Mouse (Mus musculus): ENCODE measurements around the gene Sppl3. TPM values are rescaled to one million over a fixed set of nuclear protein-coding genes. Genes with fewer than 3 reads are reported as not detected.

Sppl3 gene
- polyA plus RNA-seq, 1 experiment from 2014 or later: 31.5 TPM

DNA sequence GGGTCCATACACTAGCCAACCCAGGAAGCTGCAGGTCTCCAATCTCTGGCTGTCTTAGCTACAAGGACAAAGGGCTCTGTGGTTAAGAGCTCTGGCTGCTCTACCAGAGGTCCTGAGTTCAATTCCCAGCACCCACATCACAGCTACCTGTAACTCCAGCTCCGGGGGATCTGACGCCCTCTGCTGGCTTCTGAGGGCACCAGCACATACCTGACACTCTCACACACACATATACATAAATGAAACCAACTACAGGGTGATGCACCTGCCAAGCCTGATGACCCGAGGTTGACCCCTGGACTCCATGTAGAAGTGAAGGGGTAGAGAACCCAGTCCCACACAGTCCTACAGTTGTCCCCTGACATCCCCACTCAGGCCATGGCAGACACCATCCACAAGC, 105.5 kb downstream of the Sppl3 start:
- no peak overlapping the region for H3K27ac ChIP-seq

DNA sequence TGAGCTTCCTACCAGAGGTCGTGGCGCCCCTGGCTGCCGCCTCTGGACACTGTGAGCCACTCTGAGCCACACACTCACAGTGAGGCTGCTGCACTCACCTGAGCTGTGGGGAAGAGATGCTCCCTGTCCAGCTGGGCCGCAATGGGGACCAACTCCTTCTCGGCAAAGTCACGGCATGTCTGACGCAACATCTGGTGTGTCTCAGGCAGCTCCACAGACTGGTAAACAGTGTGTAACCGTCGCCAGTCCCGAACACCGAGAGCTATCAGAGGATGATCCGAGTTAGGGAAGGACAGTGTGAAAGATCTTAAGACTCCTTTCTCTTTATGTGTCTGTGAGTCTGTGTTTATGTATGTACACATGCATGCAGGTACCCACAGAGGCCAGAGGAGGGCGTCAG, 106.5 kb downstream of the Sppl3 start:
- no peak overlapping the region for H3K27ac ChIP-seq
- no peak overlapping the region for H3K4me3 ChIP-seq (replicated peaks)
- no peak overlapping the region for H3K9ac ChIP-seq
- peaks cover 14% of the 10 kb centered on the region for H3K36me3 ChIP-seq
- H3K4me1 ChIP-seq: peaks cover 3% of the 10 kb centered on the region; the same call in 1 of the 2 replicates
- no peaks in the 10 kb centered on the region for H3K9me3 ChIP-seq
- WGBS: 82% methylated on average over 13 of the region's 13 CpGs
- no peak overlapping the region for H3K4me2 ChIP-seq
- no peaks in the 10 kb centered on the region for H3K27me3 ChIP-seq (replicated peaks)
- no peak for ATAC-seq (ENCODE audit: insufficient read depth, low FRiP score, low read depth)

More for the DNA sequence above, 105.5 kb downstream of the Sppl3 start:
- Histone ChIP-seq H3K9me3 (no peaks in the 10 kb centered on the region), H3K4me3 (replicated peaks) (no peak overlapping the region), H3K4me1 (peaks cover 3% of the 10 kb centered on the region; the same call in 1 of the 2 replicates), H3K9ac (no peak overlapping the region), H3K4me2 (no peak overlapping the region), H3K27me3 (replicated peaks) (no peaks in the 10 kb centered on the region), H3K36me3 (peaks cover 14% of the 10 kb centered on the region)
- WGBS: 80% methylated on average over 3 of the region's 3 CpGs
- ATAC-seq (ENCODE audit: insufficient read depth, low FRiP score, low read depth): no peak

DNA sequence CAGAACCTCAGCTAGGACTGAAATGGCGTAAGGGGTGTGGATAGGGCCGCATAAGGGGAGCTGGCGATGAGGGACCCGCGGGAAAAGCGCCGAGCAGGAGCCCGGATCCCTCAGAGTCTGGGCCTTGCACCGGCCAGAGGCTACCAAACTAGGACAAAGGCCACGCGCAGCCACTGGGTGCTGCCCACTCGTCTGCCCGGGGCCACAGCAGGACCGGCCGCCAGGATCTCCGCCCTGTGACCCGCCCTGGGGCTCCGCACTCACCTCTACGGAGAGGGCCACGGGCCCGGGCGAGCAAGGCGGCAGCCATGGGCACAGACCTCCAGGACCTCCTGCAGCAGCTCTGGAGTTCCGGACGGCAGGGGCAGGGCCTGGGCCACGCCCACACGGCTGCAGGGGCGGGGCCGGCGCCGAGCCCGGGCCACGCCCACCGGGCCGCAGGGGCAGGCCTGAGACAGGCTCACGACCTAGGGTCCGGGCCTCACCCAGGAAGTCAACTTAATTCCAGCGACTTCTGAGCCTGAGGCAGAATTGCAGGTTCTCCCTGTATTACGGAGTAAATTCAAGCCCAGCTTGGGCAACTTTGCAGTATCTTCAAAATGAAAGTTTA, 108.1 kb downstream of the Sppl3 start, which contains the start of gene Acads:
Gene Acads (minus strand): TSS at position 386 of the 610 bp plus-strand sequence.
- peaks cover 3% of the 10 kb centered on the region; the same call in 1 of the 2 replicates for H3K4me1 ChIP-seq
- no peaks in the 10 kb centered on the region for H3K9me3 ChIP-seq
- H3K27ac ChIP-seq: peak within 1 kb of the TSS; percentile 74
- H3K9ac ChIP-seq: peak within 1 kb of the TSS; percentile 80
- H3K27me3 ChIP-seq (replicated peaks): no peaks in the 10 kb centered on the region
- ATAC-seq (ENCODE audit: insufficient read depth, low FRiP score, low read depth): peak; percentile 94
- H3K4me2 ChIP-seq: peak within 1 kb of the TSS; percentile 87
- peaks cover 16% of the 10 kb centered on the region for H3K36me3 ChIP-seq
- peak within 1 kb of the TSS; percentile 91 for H3K4me3 ChIP-seq (replicated peaks)
- WGBS: under 1% methylated on average over 39 of the region's 39 CpGs

DNA sequence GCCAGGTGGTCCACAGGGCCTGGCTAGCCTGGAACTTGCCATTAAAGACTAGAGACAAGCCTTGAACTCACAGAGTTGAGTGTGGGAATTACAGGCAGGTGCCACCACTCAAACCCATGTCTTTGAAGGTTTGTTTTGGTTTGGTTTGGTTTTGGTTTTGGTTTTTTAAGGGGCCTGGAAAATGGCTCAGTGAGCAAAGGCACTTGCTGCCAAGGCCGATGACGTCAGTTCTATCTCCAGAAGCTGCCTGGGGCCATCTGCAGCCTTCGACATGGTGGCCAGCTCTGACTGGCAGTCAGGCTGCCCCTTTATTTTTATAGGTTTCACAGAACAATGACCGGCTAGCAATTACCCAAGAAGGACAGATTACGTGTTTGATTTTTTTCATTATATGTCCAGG, 110.0 kb downstream of the Sppl3 start:
- Histone ChIP-seq H3K36me3 (peaks cover 23% of the 10 kb centered on the region), H3K4me2 (no peak overlapping the region), H3K4me1 (peaks cover 8% of the 10 kb centered on the region; the same call in 1 of the 2 replicates), H3K9ac (no peak overlapping the region), H3K27me3 (replicated peaks) (no peaks in the 10 kb centered on the region), H3K27ac (no peak overlapping the region), H3K4me3 (replicated peaks) (no peak overlapping the region), H3K9me3 (no peaks in the 10 kb centered on the region)
- WGBS: 77% methylated on average over 5 of the region's 5 CpGs
- ATAC-seq (ENCODE audit: insufficient read depth, low FRiP score, low read depth): no peak

DNA sequence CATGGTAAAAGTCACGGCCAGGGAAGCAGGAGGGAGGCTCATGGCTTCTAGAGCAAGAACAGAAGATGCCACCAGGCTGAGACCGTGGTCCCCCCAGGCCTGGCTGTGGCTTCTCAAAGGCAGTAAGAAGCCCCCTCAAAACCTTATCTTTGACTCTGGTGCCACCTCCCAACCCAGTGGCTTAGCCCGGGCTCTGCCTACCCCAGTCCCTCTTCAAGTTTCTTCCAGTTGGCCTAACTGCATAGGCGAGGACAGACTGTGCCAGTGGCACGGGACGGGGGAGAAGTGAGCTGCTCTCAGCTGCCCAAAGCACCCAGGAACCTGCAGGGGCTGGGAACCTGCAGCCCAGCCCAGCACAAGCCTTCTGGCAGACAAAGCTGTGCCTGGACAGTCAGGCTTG, 113.8 kb downstream of the Sppl3 start:
- Histone ChIP-seq H3K36me3 (peaks cover 22% of the 10 kb centered on the region), H3K4me2 (no peak overlapping the region), H3K4me3 (replicated peaks) (no peak overlapping the region), H3K9ac (no peak overlapping the region), H3K9me3 (no peaks in the 10 kb centered on the region), H3K4me1 (peaks cover 5% of the 10 kb centered on the region; the same call in 1 of the 2 replicates), H3K27me3 (replicated peaks) (no peaks in the 10 kb centered on the region), H3K27ac (no peak overlapping the region)
- WGBS: 89% methylated on average over 6 of the region's 6 CpGs
- no peak for ATAC-seq (ENCODE audit: insufficient read depth, low FRiP score, low read depth)

DNA sequence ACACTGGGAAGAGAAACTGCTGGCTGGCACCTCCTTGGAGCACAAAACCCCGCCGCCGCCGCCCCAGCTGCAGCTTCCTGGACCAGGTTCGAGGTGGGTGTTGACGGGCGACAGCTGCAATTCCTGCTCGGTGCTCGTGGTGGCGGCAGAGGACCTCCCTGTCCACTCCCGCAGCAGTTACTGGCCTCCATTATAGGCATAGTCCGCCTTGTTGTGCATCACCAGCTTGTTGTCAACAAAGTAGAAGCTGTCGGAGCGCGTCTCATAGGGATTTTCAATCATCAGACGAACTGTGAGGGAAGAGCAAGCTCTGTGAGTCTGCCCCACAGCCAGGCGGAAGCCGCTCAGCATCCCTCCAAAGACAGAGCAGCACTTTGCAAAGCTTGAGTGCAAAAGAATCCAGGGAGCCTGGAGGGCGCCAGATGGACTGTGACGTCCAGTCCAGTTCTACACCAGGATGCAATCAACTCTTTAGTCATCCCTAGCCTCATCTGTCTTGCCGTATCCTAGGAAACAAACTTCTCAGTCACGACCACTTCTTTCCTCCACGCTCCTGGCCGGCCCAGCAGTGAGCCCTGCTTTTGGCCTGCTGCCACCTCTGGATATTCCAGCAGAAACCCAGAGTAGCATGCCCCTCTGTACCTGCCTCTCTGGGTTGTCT, 114.4 kb downstream of the Sppl3 start:
- 22% methylated on average over 24 of the region's 24 CpGs for WGBS
- Histone ChIP-seq H3K27ac (no peak overlapping the region), H3K9me3 (no peaks in the 10 kb centered on the region), H3K27me3 (replicated peaks) (no peaks in the 10 kb centered on the region), H3K9ac (no peak overlapping the region), H3K4me1 (0 out of 2 replicates have a peak, but pooled peaks cover 5% of the 10 kb centered on the region), H3K4me2 (peak overlapping the region; percentile 29; the same call in 1 of the 2 replicates), H3K4me3 (replicated peaks) (no peak overlapping the region), H3K36me3 (peaks cover 22% of the 10 kb centered on the region)
- ATAC-seq (ENCODE audit: insufficient read depth, low FRiP score, low read depth): peak; percentile 69; the same call in 1 of the 2 replicates

DNA sequence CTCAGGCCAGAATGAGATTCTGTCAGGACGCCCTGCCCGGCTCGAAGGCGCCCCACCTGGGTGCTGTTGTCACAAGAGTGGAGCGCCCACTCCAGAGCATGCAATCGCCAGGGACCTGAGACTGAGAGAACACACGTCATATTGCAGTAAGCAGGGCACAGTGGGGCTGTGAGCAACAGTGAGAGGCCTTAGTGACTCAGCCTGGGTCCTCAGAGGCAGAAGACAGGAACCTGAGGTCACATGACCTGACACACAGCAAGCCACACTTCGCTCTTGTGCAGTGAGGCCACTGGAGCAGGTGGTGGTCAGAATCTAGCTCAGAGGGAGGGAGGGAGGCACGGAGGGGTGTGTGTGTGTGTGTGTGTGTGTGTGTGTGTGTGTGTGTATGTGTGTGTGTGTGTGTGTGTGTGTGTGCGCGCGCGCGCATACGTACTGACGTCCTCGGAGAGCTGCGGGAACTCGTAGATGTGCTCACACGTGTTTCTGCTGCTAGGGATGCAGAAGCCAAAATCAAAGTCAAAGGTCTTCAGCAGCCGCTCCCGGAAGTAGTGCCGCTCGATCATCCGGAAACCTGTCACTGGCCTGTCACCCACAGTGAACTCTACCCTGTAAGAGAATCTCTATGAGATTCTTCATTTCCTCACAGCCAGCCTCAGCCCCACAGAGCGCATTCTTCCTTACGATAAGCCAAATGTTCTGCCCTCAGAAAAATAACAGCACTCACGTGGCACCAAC, 115.8 kb downstream of the Sppl3 start:
- 90% methylated on average over 28 of the region's 28 CpGs for WGBS
- H3K4me3 ChIP-seq (replicated peaks): no peak overlapping the region
- H3K27ac ChIP-seq: no peak overlapping the region
- H3K36me3 ChIP-seq: peaks cover 22% of the 10 kb centered on the region
- no peak for ATAC-seq (ENCODE audit: insufficient read depth, low FRiP score, low read depth)
- H3K9me3 ChIP-seq: no peaks in the 10 kb centered on the region
- no peak overlapping the region for H3K4me2 ChIP-seq
- no peaks in the 10 kb centered on the region for H3K27me3 ChIP-seq (replicated peaks)
- H3K4me1 ChIP-seq: 0 out of 2 replicates have a peak, but pooled peaks cover 5% of the 10 kb centered on the region
- no peak overlapping the region for H3K9ac ChIP-seq

DNA sequence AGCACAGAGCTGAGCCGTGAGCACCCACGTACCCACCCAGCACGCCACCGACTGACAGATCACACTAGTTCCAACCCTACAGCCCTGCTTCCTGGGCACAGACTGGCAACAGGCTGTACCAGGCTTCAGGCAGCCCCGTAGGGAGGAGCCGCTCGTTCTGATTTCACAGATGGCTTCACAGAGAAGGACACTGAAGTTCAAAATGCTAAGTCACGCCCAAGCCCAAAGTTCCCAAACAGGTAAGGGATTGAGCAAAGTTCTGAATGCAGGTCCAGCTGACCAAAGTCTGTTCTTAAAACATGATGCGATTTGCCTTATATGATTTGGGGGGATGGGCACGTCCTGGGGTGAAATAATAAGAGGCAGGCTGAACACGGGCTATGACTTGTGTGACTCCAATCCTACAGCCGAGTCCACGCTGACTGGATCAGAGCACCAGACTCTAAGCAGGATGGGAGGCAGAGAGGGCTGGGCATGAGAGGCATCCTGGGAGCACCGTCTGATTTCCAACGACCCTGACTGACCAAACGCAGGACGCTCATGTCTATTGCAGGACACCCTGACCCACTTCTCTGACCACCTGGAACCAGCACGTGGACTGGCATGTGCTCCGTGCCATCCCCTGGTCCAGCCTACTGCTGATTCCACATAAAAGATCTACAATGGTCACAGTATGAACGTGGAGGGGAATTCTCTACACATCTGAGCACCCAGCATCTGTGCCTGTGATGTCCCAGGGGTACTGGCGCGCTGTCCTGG, 116.7 kb downstream of the Sppl3 start:
- Histone ChIP-seq H3K27ac (no peak overlapping the region), H3K27me3 (replicated peaks) (no peaks in the 10 kb centered on the region), H3K4me3 (replicated peaks) (no peak overlapping the region), H3K4me2 (no peak overlapping the region), H3K9me3 (no peaks in the 10 kb centered on the region), H3K4me1 (0 out of 2 replicates have a peak, but pooled peaks cover 5% of the 10 kb centered on the region), H3K36me3 (peaks cover 22% of the 10 kb centered on the region), H3K9ac (no peak overlapping the region)
- no peak for ATAC-seq (ENCODE audit: insufficient read depth, low FRiP score, low read depth)
- 91% methylated on average over 22 of the region's 22 CpGs for whole genome bisulfite sequencing

DNA sequence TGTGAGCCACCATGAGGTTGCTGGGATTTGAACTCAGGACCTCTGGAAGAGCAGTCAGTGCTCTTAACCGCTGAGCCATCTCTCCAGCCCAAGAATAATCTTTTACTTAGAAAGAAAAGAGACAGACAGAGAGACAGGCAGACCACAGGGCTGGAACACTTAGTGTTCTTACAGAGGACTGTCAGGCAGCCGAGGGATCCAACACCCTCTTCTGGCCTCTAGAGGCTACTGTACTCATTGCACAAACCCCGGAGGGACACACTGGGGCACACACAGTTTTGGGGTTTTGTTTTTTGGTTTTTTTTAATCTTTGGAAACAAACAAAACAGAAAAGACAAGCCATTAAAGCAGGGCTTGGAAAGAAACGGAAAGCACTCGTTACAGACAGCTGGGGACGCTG, 118.4 kb downstream of the Sppl3 start:
- Histone ChIP-seq H3K9me3 (no peaks in the 10 kb centered on the region), H3K4me2 (no peak overlapping the region), H3K27me3 (replicated peaks) (no peaks in the 10 kb centered on the region), H3K27ac (no peak overlapping the region), H3K9ac (no peak overlapping the region), H3K4me3 (replicated peaks) (no peak overlapping the region), H3K4me1 (peaks cover 18% of the 10 kb centered on the region), H3K36me3 (peaks cover 18% of the 10 kb centered on the region)
- WGBS: 89% methylated on average over 6 of the region's 6 CpGs
- no peak for ATAC-seq (ENCODE audit: insufficient read depth, low FRiP score, low read depth)

DNA sequence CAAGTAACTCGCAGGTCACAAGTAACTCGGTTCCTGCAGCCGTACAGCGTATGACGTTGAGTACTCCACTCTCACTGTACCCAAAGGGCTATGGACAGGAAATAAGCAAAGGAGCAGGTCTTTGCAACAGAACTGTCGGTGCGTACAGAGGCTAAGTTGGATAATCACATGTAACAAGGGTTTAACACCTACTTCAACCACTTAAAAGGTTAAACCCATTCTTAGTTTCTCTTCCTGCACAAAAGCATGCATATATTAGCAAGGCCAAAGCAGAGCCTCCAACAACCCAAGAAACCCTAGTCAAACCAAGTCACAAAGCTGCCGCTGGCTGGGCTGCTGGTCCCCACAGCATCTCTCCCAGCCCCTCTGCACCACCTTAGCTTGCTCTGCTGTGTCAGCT, 121.5 kb downstream of the Sppl3 start:
- Histone ChIP-seq H3K4me3 (replicated peaks) (no peak overlapping the region), H3K36me3 (0 out of 2 replicates have a peak, but pooled peaks cover 6% of the 10 kb centered on the region), H3K4me2 (no peak overlapping the region)

DNA sequence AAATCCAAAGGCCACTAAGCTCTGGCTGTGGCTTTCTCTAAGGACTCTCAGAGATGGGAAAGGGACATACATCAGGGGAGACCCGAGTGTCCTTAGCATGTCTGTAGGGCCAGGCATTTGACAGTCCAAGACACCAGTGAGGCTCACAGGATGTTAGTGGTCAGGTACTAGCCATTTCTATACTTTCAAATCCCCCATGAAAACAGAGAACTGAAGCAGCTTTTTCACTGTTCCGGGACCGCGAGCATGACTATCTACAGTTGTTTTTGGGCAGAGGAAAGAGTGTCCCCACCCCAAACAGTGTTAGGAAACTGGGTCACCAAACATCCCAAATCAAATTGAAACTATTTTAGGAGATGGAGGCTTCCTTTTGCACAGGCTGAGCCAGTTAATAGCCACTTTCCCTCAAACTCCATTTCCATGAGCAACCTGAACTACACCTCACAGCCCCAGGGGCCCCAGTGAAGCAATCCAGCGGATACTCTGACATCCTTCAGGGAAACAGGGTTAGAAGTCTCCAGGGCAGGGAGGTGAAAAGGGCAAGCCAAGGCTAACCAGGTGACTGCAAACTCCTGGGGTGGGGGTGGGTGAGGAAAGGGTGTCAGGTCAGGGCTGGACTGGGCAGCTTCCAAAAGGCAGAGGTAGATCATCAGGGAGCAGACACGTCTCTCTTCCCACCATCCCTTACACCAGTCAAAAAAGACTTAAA, 122.6 kb downstream of the Sppl3 start:
- Histone ChIP-seq H3K4me2 (peak overlapping the region; percentile 94), H3K9ac (peak overlapping the region; percentile 6; the same call in 1 of the 2 replicates), H3K4me1 (peaks cover 14% of the 10 kb centered on the region), H3K27ac (no peak overlapping the region), H3K27me3 (replicated peaks) (no peaks in the 10 kb centered on the region), H3K36me3 (0 out of 2 replicates have a peak, but pooled peaks cover 4% of the 10 kb centered on the region), H3K4me3 (replicated peaks) (peak overlapping the region; percentile 81), H3K9me3 (no peaks in the 10 kb centered on the region)
- WGBS: 57% methylated on average over 6 of the region's 6 CpGs
- ATAC-seq (ENCODE audit: insufficient read depth, low FRiP score, low read depth): no peak

More for the DNA sequence above, 121.5 kb downstream of the Sppl3 start:
- Histone ChIP-seq H3K27me3 (replicated peaks) (no peaks in the 10 kb centered on the region), H3K4me1 (peaks cover 14% of the 10 kb centered on the region), H3K27ac (no peak overlapping the region), H3K9me3 (no peaks in the 10 kb centered on the region), H3K9ac (0 out of 2 replicates have a peak overlapping the region, but pooled peaks have one; percentile 6)
- no peak for ATAC-seq (ENCODE audit: insufficient read depth, low FRiP score, low read depth)
- WGBS: 89% methylated on average over 8 of the region's 8 CpGs

Data from stomach, embryonic 15.5 days (tissue).